Comparison of ENCODE assay signal across 17 mouse cellular contexts in genomic region chr16:10814864-10815263, GRCm38 (mm10). TPM values are rescaled to one million over a fixed set of nuclear protein-coding genes. Genes with fewer than 3 reads are reported as not detected.
A peak's percentile ranks its signal among the peaks of the same experiment; 100 is the strongest.
DNase-seq lines count a peak whose midpoint lies in the region; ATAC-seq lines count a peak whose summit lies in the region.
"Had no signal": no experiment of that assay in that cellular context is flagged by ENCODE, and none has a peak within 500 bp of the region (broad histone marks: within the 10 kb centered on the region; RNA-seq: fewer than 3 reads in every experiment).

No protein-coding gene starts in this region.

- 62% methylated on average over 4 of the region's 4 CpGs for WGBS in intestine, embryonic 16.5 days
- 93% methylated on average over 4 of the region's 4 CpGs for WGBS in forebrain, embryonic 10.5 days

- peak; percentile 41 to 77 for DNase-seq in adrenal gland, adult (ENCODE audit: inconsistent age in 2 of 2, low spot score in 1 of 2)
- no peak for DNase-seq in adrenal gland, adult 8-10 months
- peak; percentile 65 for DNase-seq in thymus, postnatal 0 days (ENCODE audit: low spot score)
- no peak for DNase-seq in thymus, postnatal 4 days
- DNase-seq in cerebellum, postnatal 4 days (ENCODE audit: low spot score in 2 of 2): no peak
- DNase-seq in forebrain, embryonic 10.5 days (ENCODE audit: extremely low spot score, low spot score): no peak
- DNase-seq: cerebellum, postnatal 36 days; gastrocnemius, postnatal 14 days; heart, postnatal 36 days; kidney, postnatal 36 days had no signal

- no peaks in the 10 kb centered on the region for H3K9me3 ChIP-seq in intestine, embryonic 16.5 days (ENCODE audit: control insufficient read depth, low read length)
- H3K9me3 ChIP-seq in forebrain, embryonic 10.5 days: no peaks in the 10 kb centered on the region
- H3K9me3 ChIP-seq: midbrain, embryonic 12.5 days; neural tube, embryonic 15.5 days had no signal

- H3K4me1 ChIP-seq in intestine, embryonic 16.5 days (ENCODE audit: control insufficient read depth, insufficient read depth, low read length): 0 out of 2 replicates have a peak, but pooled peaks cover 3% of the 10 kb centered on the region
- H3K4me1 ChIP-seq in forebrain, embryonic 10.5 days: no peaks in the 10 kb centered on the region
- H3K4me1 ChIP-seq: midbrain, embryonic 12.5 days; neural tube, embryonic 15.5 days had no signal

- no peaks in the 10 kb centered on the region for H3K36me3 ChIP-seq in intestine, embryonic 16.5 days (ENCODE audit: control insufficient read depth, insufficient read depth, low read length)
- no peaks in the 10 kb centered on the region for H3K36me3 ChIP-seq in forebrain, embryonic 10.5 days (replicated peaks)
- H3K36me3 ChIP-seq: midbrain, embryonic 12.5 days; neural tube, embryonic 15.5 days had no signal

- H3K27me3 ChIP-seq in intestine, embryonic 16.5 days (replicated peaks; ENCODE audit: control insufficient read depth, insufficient read depth, low read length): no peaks in the 10 kb centered on the region
- no peaks in the 10 kb centered on the region for H3K27me3 ChIP-seq in forebrain, embryonic 10.5 days (ENCODE audit: poor library complexity, severe bottlenecking)
- H3K27me3 ChIP-seq: midbrain, embryonic 12.5 days; neural tube, embryonic 15.5 days had no signal

- no peak overlapping the region for H3K4me3 ChIP-seq in intestine, embryonic 16.5 days (ENCODE audit: low read length)
- no peak overlapping the region for H3K4me3 ChIP-seq in forebrain, embryonic 10.5 days
- H3K4me3 ChIP-seq: midbrain, embryonic 12.5 days; neural tube, embryonic 15.5 days had no signal

- no peak overlapping the region for H3K9ac ChIP-seq in intestine, embryonic 16.5 days (ENCODE audit: low read depth, low read length)
- H3K9ac ChIP-seq: midbrain, embryonic 12.5 days; neural tube, embryonic 15.5 days had no signal

- peak; percentile 35 for ATAC-seq in intestine, embryonic 16.5 days
- peak; percentile 68 for ATAC-seq in megakaryocyte-erythroid progenitor cell, adult 5-6 weeks (replicated peaks; ENCODE audit: low FRiP score, low TSS enrichment, poor library complexity, severe bottlenecking)

- no peak overlapping the region for H3K4me2 ChIP-seq in intestine, embryonic 16.5 days (ENCODE audit: low read depth, low read length)
- H3K4me2 ChIP-seq: midbrain, embryonic 12.5 days; neural tube, embryonic 15.5 days had no signal

- no peak overlapping the region for H3K27ac ChIP-seq in intestine, embryonic 16.5 days (ENCODE audit: low read length)
- no peak overlapping the region for H3K27ac ChIP-seq in forebrain, embryonic 10.5 days
- H3K27ac ChIP-seq: midbrain, embryonic 12.5 days; neural tube, embryonic 15.5 days had no signal

RNA-seq across cellular contexts. Expression of gene Gm11172, which starts 2.1 kb away (rescaled TPM):
- not detected for total RNA-seq in adrenal gland, adult 8-10 months (2022)
- not detected in 2 replicates for polyA plus RNA-seq in thymus, postnatal 0 days (2015; fragmentation: Nextera tagmentation; extraction: Ambion mirVana)
- polyA plus RNA-seq in intestine, embryonic 16.5 days (2015; fragmentation: Nextera tagmentation; extraction: Ambion mirVana): not detected in 2 replicates
- not detected in 2 replicates for total RNA-seq in megakaryocyte-erythroid progenitor cell, adult 5-6 weeks (2014; fragmentation: Nextera tagmentation)
- not detected in 2 replicates for total RNA-seq in megakaryocyte-erythroid progenitor cell, adult 5-6 weeks (2017)
- not detected in 2 replicates for polyA plus RNA-seq in forebrain, embryonic 10.5 days (2016; fragmentation: Nextera tagmentation; extraction: Ambion mirVana)
- total RNA-seq: gastrocnemius, postnatal 14 days; heart, postnatal 36 days; left cerebral cortex, postnatal 36 days had no signal
- polyA plus RNA-seq: brain, embryonic 14.5 days; midbrain, embryonic 12.5 days; neural tube, embryonic 15.5 days; testis, adult 2 months had no signal

RNA-seq across cellular contexts. Expression of gene Prm1, which starts 9.2 kb away (rescaled TPM):
- total RNA-seq in adrenal gland, adult 8-10 months (2022): not detected
- polyA plus RNA-seq in thymus, postnatal 0 days (2015; fragmentation: Nextera tagmentation; extraction: Ambion mirVana): 1.4 and 2.1 TPM in 2 replicates
- polyA plus RNA-seq in intestine, embryonic 16.5 days (2015; fragmentation: Nextera tagmentation; extraction: Ambion mirVana): 0.44 TPM in 1 of 2 replicates, not detected in the other
- not detected in 2 replicates for total RNA-seq in megakaryocyte-erythroid progenitor cell, adult 5-6 weeks (2014; fragmentation: Nextera tagmentation)
- total RNA-seq in megakaryocyte-erythroid progenitor cell, adult 5-6 weeks (2017): not detected in 2 replicates
- polyA plus RNA-seq in forebrain, embryonic 10.5 days (2016; fragmentation: Nextera tagmentation; extraction: Ambion mirVana): not detected in 2 replicates
- total RNA-seq: gastrocnemius, postnatal 14 days; heart, postnatal 36 days; left cerebral cortex, postnatal 36 days had no signal
- polyA plus RNA-seq: brain, embryonic 14.5 days; midbrain, embryonic 12.5 days had no signal

RNA-seq across cellular contexts. Expression of gene Prm2, which starts 18.9 kb away (rescaled TPM):
- not detected for total RNA-seq in adrenal gland, adult 8-10 months (2022)
- polyA plus RNA-seq in thymus, postnatal 0 days (2015; fragmentation: Nextera tagmentation; extraction: Ambion mirVana): not detected in 2 replicates
- not detected in 2 replicates for polyA plus RNA-seq in intestine, embryonic 16.5 days (2015; fragmentation: Nextera tagmentation; extraction: Ambion mirVana)
- not detected in 2 replicates for total RNA-seq in megakaryocyte-erythroid progenitor cell, adult 5-6 weeks (2014; fragmentation: Nextera tagmentation)
- total RNA-seq in megakaryocyte-erythroid progenitor cell, adult 5-6 weeks (2017): not detected in 2 replicates
- not detected in 2 replicates for polyA plus RNA-seq in forebrain, embryonic 10.5 days (2016; fragmentation: Nextera tagmentation; extraction: Ambion mirVana)
- total RNA-seq: gastrocnemius, postnatal 14 days; heart, postnatal 36 days; left cerebral cortex, postnatal 36 days had no signal
- polyA plus RNA-seq: brain, embryonic 14.5 days; midbrain, embryonic 12.5 days; neural tube, embryonic 15.5 days had no signal

RNA-seq across cellular contexts. Expression of gene Rmi2, which starts 20.0 kb away (rescaled TPM):
- under 1 TPM; 0.43 to 0.74 (median 0.48) TPM for total RNA-seq in adrenal gland, adult 8-10 months (2022)
- polyA plus RNA-seq in thymus, postnatal 0 days (2015; fragmentation: Nextera tagmentation; extraction: Ambion mirVana): 8.6 and 12.6 TPM in 2 replicates
- polyA plus RNA-seq in intestine, embryonic 16.5 days (2015; fragmentation: Nextera tagmentation; extraction: Ambion mirVana): 2.4 and 2.7 TPM in 2 replicates
- 1.3 and 6.6 TPM in 2 replicates for total RNA-seq in megakaryocyte-erythroid progenitor cell, adult 5-6 weeks (2014; fragmentation: Nextera tagmentation)
- total RNA-seq in megakaryocyte-erythroid progenitor cell, adult 5-6 weeks (2017): 4.7 and 5.5 TPM in 2 replicates
- 5.0 and 5.2 TPM in 2 replicates for polyA plus RNA-seq in forebrain, embryonic 10.5 days (2016; fragmentation: Nextera tagmentation; extraction: Ambion mirVana)

RNA-seq across cellular contexts. Expression of gene Prm3, which starts 24.1 kb away (rescaled TPM):
- not detected for total RNA-seq in adrenal gland, adult 8-10 months (2022)
- not detected in 2 replicates for polyA plus RNA-seq in thymus, postnatal 0 days (2015; fragmentation: Nextera tagmentation; extraction: Ambion mirVana)
- not detected in 2 replicates for polyA plus RNA-seq in intestine, embryonic 16.5 days (2015; fragmentation: Nextera tagmentation; extraction: Ambion mirVana)
- total RNA-seq in megakaryocyte-erythroid progenitor cell, adult 5-6 weeks (2014; fragmentation: Nextera tagmentation): not detected in 2 replicates
- total RNA-seq in megakaryocyte-erythroid progenitor cell, adult 5-6 weeks (2017): not detected in 2 replicates
- not detected in 2 replicates for polyA plus RNA-seq in forebrain, embryonic 10.5 days (2016; fragmentation: Nextera tagmentation; extraction: Ambion mirVana)
- total RNA-seq: gastrocnemius, postnatal 14 days; heart, postnatal 36 days; left cerebral cortex, postnatal 36 days had no signal
- polyA plus RNA-seq: brain, embryonic 14.5 days; midbrain, embryonic 12.5 days; neural tube, embryonic 15.5 days had no signal

Comparison
In these comparisons a context has a peak if more than half of its experiments do, and no peak if none do; other contexts are left out.
1. DNase-seq: peak in adrenal gland, adult (2 of 2) and thymus, postnatal 0 days (single experiment); none in adrenal gland, adult 8-10 months (single experiment), thymus, postnatal 4 days (single experiment), cerebellum, postnatal 4 days (0 of 2) and forebrain, embryonic 10.5 days (single experiment).